21 mouse cellular contexts compared by ENCODE assay signal in the genomic region with DNA sequence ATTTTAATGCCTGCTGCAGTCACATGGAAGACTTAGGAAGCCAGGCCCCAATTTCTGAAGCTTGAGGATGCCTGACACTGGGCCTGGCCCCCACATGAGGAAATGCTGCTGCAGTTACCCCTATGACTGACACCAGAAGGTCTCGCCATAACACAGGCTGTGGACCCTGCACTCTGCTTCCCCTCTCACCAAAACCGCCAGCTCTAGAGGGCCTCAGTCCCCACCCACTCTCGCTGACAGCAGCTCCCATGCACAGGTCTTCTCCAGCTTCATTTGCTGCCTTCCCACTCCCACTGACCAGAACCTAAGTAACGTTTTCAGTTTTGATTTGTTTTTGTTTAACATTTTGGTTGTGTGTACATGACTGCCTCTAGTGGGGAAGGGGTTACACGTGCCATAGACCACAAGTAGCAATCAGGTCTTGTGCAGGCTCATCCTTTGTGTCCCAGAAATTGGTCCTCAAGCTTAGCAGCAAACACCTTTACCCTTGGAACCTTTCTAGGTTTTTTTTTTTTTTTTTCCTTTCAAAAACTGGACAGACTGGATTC. TPM values are rescaled to one million over a fixed set of nuclear protein-coding genes. Genes with fewer than 3 reads are reported as not detected.
DNase-seq lines count a peak whose midpoint lies in the region; ATAC-seq and TF ChIP-seq lines count a peak whose summit lies in the region.
"Had no signal": no experiment of that assay in that cellular context is flagged by ENCODE, and none has a peak within 500 bp of the region (broad histone marks: within the 10 kb centered on the region; RNA-seq: fewer than 3 reads in every experiment).

No protein-coding gene starts in this region.

- H3K27ac ChIP-seq in midbrain, postnatal 0 days (ENCODE audit: low read depth, low read length) = no peak overlapping the region
- no peak overlapping the region for H3K27ac ChIP-seq in midbrain, embryonic 14.5 days (replicated peaks; ENCODE audit: low read depth, low read length)
- H3K27ac ChIP-seq: forebrain, embryonic 15.5 days; heart, embryonic 10.5 days; kidney, embryonic 15.5 days; left cerebral cortex, adult 2 months; macrophage had no signal

- H3K4me3 ChIP-seq in midbrain, postnatal 0 days (ENCODE audit: low read depth, low read length) = no peak overlapping the region
- H3K4me3 ChIP-seq in midbrain, embryonic 14.5 days (replicated peaks; ENCODE audit: low read depth, low read length) = no peak overlapping the region
- H3K4me3 ChIP-seq: forebrain, embryonic 15.5 days; heart, embryonic 10.5 days; kidney, embryonic 15.5 days; left cerebral cortex, adult 2 months had no signal

- ATAC-seq in CD4-positive, CD25-positive, alpha-beta regulatory T cell, adult 4 months = no peak
- ATAC-seq in midbrain, postnatal 0 days (ENCODE audit: low FRiP score) = no peak
- ATAC-seq in midbrain, embryonic 14.5 days (ENCODE audit: low FRiP score, low TSS enrichment) = no peak
- ATAC-seq: forebrain, embryonic 15.5 days; midbrain, embryonic 16.5 days had no signal

- WGBS in midbrain, postnatal 0 days = 56% methylated on average over 5 of the region's 5 CpGs
- WGBS in midbrain, embryonic 14.5 days = 70% methylated on average over 5 of the region's 5 CpGs

- peaks cover 10% of the 10 kb centered on the region; the same call in 1 of the 2 replicates for H3K4me1 ChIP-seq in midbrain, postnatal 0 days (ENCODE audit: insufficient read depth, low read length)
- peaks cover 18% of the 10 kb centered on the region for H3K4me1 ChIP-seq in midbrain, embryonic 14.5 days (ENCODE audit: control insufficient read depth, insufficient read depth, low read length)

- H3K36me3 ChIP-seq in midbrain, postnatal 0 days (ENCODE audit: insufficient read depth, low read length) = peaks cover 59% of the 10 kb centered on the region
- H3K36me3 ChIP-seq in midbrain, embryonic 14.5 days (ENCODE audit: control insufficient read depth, insufficient read depth, low read length) = peaks cover 72% of the 10 kb centered on the region

- TF ChIP-seq CTCF in midbrain, postnatal 0 days (IDR thresholded peaks at IDR 0.05) = peak; percentile 57

- H3K9me3 ChIP-seq in midbrain, postnatal 0 days (ENCODE audit: low read length) = no peaks in the 10 kb centered on the region
- no peaks in the 10 kb centered on the region for H3K9me3 ChIP-seq in midbrain, embryonic 14.5 days (ENCODE audit: control insufficient read depth, low read length)
- H3K9me3 ChIP-seq: forebrain, embryonic 15.5 days; heart, embryonic 10.5 days; kidney, embryonic 15.5 days had no signal

- H3K9ac ChIP-seq in midbrain, postnatal 0 days (replicated peaks; ENCODE audit: low read length, poor library complexity, severe bottlenecking) = no peak overlapping the region
- H3K9ac ChIP-seq in midbrain, embryonic 14.5 days (replicated peaks; ENCODE audit: low read length) = no peak overlapping the region
- H3K9ac ChIP-seq: forebrain, embryonic 15.5 days; kidney, embryonic 15.5 days had no signal

- no peak overlapping the region for H3K4me2 ChIP-seq in midbrain, postnatal 0 days (ENCODE audit: low read depth, low read length, poor library complexity, severe bottlenecking)
- H3K4me2 ChIP-seq in midbrain, embryonic 14.5 days (ENCODE audit: low read length) = no peak overlapping the region
- H3K4me2 ChIP-seq: forebrain, embryonic 15.5 days; kidney, embryonic 15.5 days had no signal

- DNase-seq in CD4-positive, CD25-positive, alpha-beta regulatory T cell, adult 2 months (ENCODE audit: low read depth, low spot score) = peak; percentile 43
- DNase-seq in kidney, postnatal 10 days = peak; percentile 3
- DNase-seq in kidney, adult 9 months = no peak
- no peak for DNase-seq in midbrain, postnatal 0 days (ENCODE audit: low spot score)
- no peak for DNase-seq in midbrain, embryonic 14.5 days
- peak; percentile 40 for DNase-seq in ZHBTc4 (ENCODE audit: low read depth, low spot score)
- DNase-seq in frontal cortex, postnatal 10 days (ENCODE audit: low spot score in 2 of 2) = no peak
- DNase-seq: adrenal gland, postnatal 10 days; cerebellum, postnatal 14 days; embryo, embryonic 11 days; heart, postnatal 10 days; left cerebral cortex, postnatal 4 days; lung, adult 18-20 months; right cerebral cortex, adult 18-20 months had no signal

- H3K27me3 ChIP-seq in midbrain, postnatal 0 days (ENCODE audit: insufficient read depth, low read length) = no peaks in the 10 kb centered on the region
- no peaks in the 10 kb centered on the region for H3K27me3 ChIP-seq in midbrain, embryonic 14.5 days (ENCODE audit: control insufficient read depth, insufficient read depth, low read length)
- H3K27me3 ChIP-seq: forebrain, embryonic 15.5 days; kidney, embryonic 15.5 days had no signal

RNA-seq across cellular contexts. Expression of a gene that starts 5.5 kb away (rescaled TPM):
- 10 to 100 TPM in 1 of 2 experiments, 1 to 10 TPM in 1; 8.9 to 11.3 TPM for polyA plus RNA-seq in CD4-positive, CD25-positive, alpha-beta regulatory T cell, adult 4 months (2017; shearing (Covaris generic))
- total RNA-seq in midbrain, postnatal 0 days (2014; rRNA removed) = 155 and 169 TPM in 2 replicates
- 20.3 and 20.6 TPM in 2 replicates for polyA plus RNA-seq in midbrain, postnatal 0 days (2015; fragmentation: Nextera tagmentation; extraction: Ambion mirVana)
- 20.7 and 26.0 TPM in 2 replicates for polyA plus RNA-seq in midbrain, embryonic 14.5 days (2014; fragmentation: Nextera tagmentation; extraction: Ambion mirVana)

RNA-seq across cellular contexts. Expression of a gene that starts 10.9 kb away (rescaled TPM):
- polyA plus RNA-seq in CD4-positive, CD25-positive, alpha-beta regulatory T cell, adult 4 months (2017; shearing (Covaris generic)) = 1 to 10 TPM; 2.8 to 3.0 TPM
- 8.1 and 9.5 TPM in 2 replicates for total RNA-seq in midbrain, postnatal 0 days (2014; rRNA removed)
- 0.94 and 1.0 TPM in 2 replicates for polyA plus RNA-seq in midbrain, postnatal 0 days (2015; fragmentation: Nextera tagmentation; extraction: Ambion mirVana)
- polyA plus RNA-seq in midbrain, embryonic 14.5 days (2014; fragmentation: Nextera tagmentation; extraction: Ambion mirVana) = 2.5 TPM in 2 replicates

RNA-seq across cellular contexts. Expression of a gene that starts 11.8 kb away (rescaled TPM):
- 10 to 100 TPM; 23.6 to 29.8 TPM for polyA plus RNA-seq in CD4-positive, CD25-positive, alpha-beta regulatory T cell, adult 4 months (2017; shearing (Covaris generic))
- total RNA-seq in midbrain, postnatal 0 days (2014; rRNA removed) = 25.9 and 27.8 TPM in 2 replicates
- 17.7 and 18.7 TPM in 2 replicates for polyA plus RNA-seq in midbrain, postnatal 0 days (2015; fragmentation: Nextera tagmentation; extraction: Ambion mirVana)
- polyA plus RNA-seq in midbrain, embryonic 14.5 days (2014; fragmentation: Nextera tagmentation; extraction: Ambion mirVana) = 15.7 and 15.9 TPM in 2 replicates

RNA-seq across cellular contexts. Expression of a gene that starts 18.4 kb away (rescaled TPM):
- polyA plus RNA-seq in CD4-positive, CD25-positive, alpha-beta regulatory T cell, adult 4 months (2017; shearing (Covaris generic)) = under 1 TPM; 0.22 to 0.42 TPM
- total RNA-seq in midbrain, postnatal 0 days (2014; rRNA removed) = 15.8 TPM in 2 replicates
- polyA plus RNA-seq in midbrain, postnatal 0 days (2015; fragmentation: Nextera tagmentation; extraction: Ambion mirVana) = 2.2 and 3.0 TPM in 2 replicates
- polyA plus RNA-seq in midbrain, embryonic 14.5 days (2014; fragmentation: Nextera tagmentation; extraction: Ambion mirVana) = 2.2 and 4.8 TPM in 2 replicates

RNA-seq across cellular contexts. Expression of a gene that starts 35.3 kb away (rescaled TPM):
- polyA plus RNA-seq in CD4-positive, CD25-positive, alpha-beta regulatory T cell, adult 4 months (2017; shearing (Covaris generic)) = 10 to 100 TPM; 24.1 to 27.2 TPM
- total RNA-seq in midbrain, postnatal 0 days (2014; rRNA removed) = 145 and 146 TPM in 2 replicates
- 26.8 and 31.9 TPM in 2 replicates for polyA plus RNA-seq in midbrain, postnatal 0 days (2015; fragmentation: Nextera tagmentation; extraction: Ambion mirVana)
- 47.3 and 52.0 TPM in 2 replicates for polyA plus RNA-seq in midbrain, embryonic 14.5 days (2014; fragmentation: Nextera tagmentation; extraction: Ambion mirVana)

Comparison
In these comparisons a context has a peak if more than half of its experiments do, and no peak if none do; other contexts are left out.
1. DNase-seq: peak in CD4-positive, CD25-positive, alpha-beta regulatory T cell, adult 2 months (single experiment), kidney, postnatal 10 days (single experiment) and ZHBTc4 (single experiment); none in kidney, adult 9 months (single experiment), midbrain, postnatal 0 days (single experiment), midbrain, embryonic 14.5 days (single experiment) and frontal cortex, postnatal 10 days (0 of 2).